Mouse (Mus musculus): Measurements from ENCODE around the gene Ubap1. TPM values are rescaled to one million over a fixed set of nuclear protein-coding genes. Genes with fewer than 3 reads are reported as not detected.

Gene Ubap1
- polyA plus RNA-seq, 1 experiment from 2014 or later = 53.0 TPM

- Histone ChIP-seq H3K4me3 (replicated peaks; ENCODE audit: low read length) (no peak overlapping the region), H3K27me3 (ENCODE audit: control insufficient read depth, insufficient read depth, low read length) (no peaks in the 10 kb centered on the region), H3K9ac (ENCODE audit: low read length) (no peak overlapping the region), H3K27ac (ENCODE audit: low read length) (no peak overlapping the region), H3K9me3 (replicated peaks; ENCODE audit: control insufficient read depth, low read length) (no peaks in the 10 kb centered on the region), H3K36me3 (ENCODE audit: control insufficient read depth, insufficient read depth, low read length) (no peaks in the 10 kb centered on the region), H3K4me1 (ENCODE audit: control insufficient read depth, insufficient read depth, low read length) (peaks cover 7% of the 10 kb centered on the region), H3K4me2 (ENCODE audit: low read depth, low read length) (no peak overlapping the region)
- 71% methylated on average over 5 of the region's 5 CpGs for WGBS
- ATAC-seq (ENCODE audit: insufficient read depth, low FRiP score) = no peak
Measured at GRCm38 (mm10) chr4:41318267-41318666, 30.5 kb upstream of the Ubap1 start.

- H3K27ac ChIP-seq (ENCODE audit: low read length) = no peak overlapping the region
- no peaks in the 10 kb centered on the region for H3K27me3 ChIP-seq (ENCODE audit: control insufficient read depth, insufficient read depth, low read length)
- WGBS = 51% methylated on average over 4 of the region's 4 CpGs
- no peak overlapping the region for H3K4me2 ChIP-seq (ENCODE audit: low read depth, low read length)
- H3K4me1 ChIP-seq (ENCODE audit: control insufficient read depth, insufficient read depth, low read length) = no peaks in the 10 kb centered on the region
- H3K9ac ChIP-seq (ENCODE audit: low read length) = no peak overlapping the region
- H3K9me3 ChIP-seq (replicated peaks; ENCODE audit: control insufficient read depth, low read length) = no peaks in the 10 kb centered on the region
- peak; percentile 78 for ATAC-seq (ENCODE audit: insufficient read depth, low FRiP score)
- H3K36me3 ChIP-seq (ENCODE audit: control insufficient read depth, insufficient read depth, low read length) = no peaks in the 10 kb centered on the region
- no peak overlapping the region for H3K4me3 ChIP-seq (replicated peaks; ENCODE audit: low read length)
Measured at GRCm38 (mm10) chr4:41320971-41321370, 27.8 kb upstream of the Ubap1 start.

- WGBS = 93% methylated on average over 6 of the region's 6 CpGs
- H3K27me3 ChIP-seq (ENCODE audit: control insufficient read depth, insufficient read depth, low read length) = no peaks in the 10 kb centered on the region
- no peak overlapping the region for H3K27ac ChIP-seq (ENCODE audit: low read length)
- no peak for ATAC-seq (ENCODE audit: insufficient read depth, low FRiP score)
- no peak overlapping the region for H3K9ac ChIP-seq (ENCODE audit: low read length)
- no peaks in the 10 kb centered on the region for H3K36me3 ChIP-seq (ENCODE audit: control insufficient read depth, insufficient read depth, low read length)
- no peak overlapping the region for H3K4me3 ChIP-seq (replicated peaks; ENCODE audit: low read length)
- no peak overlapping the region for H3K4me2 ChIP-seq (ENCODE audit: low read depth, low read length)
- no peaks in the 10 kb centered on the region for H3K4me1 ChIP-seq (ENCODE audit: control insufficient read depth, insufficient read depth, low read length)
- H3K9me3 ChIP-seq (replicated peaks; ENCODE audit: control insufficient read depth, low read length) = no peaks in the 10 kb centered on the region
Measured at GRCm38 (mm10) chr4:41326876-41327275, 21.9 kb upstream of the Ubap1 start.

- WGBS = 71% methylated on average over 4 of the region's 4 CpGs
- Histone ChIP-seq H3K4me1 (ENCODE audit: control insufficient read depth, insufficient read depth, low read length) (no peaks in the 10 kb centered on the region), H3K4me2 (ENCODE audit: low read depth, low read length) (no peak overlapping the region), H3K9me3 (replicated peaks; ENCODE audit: control insufficient read depth, low read length) (no peaks in the 10 kb centered on the region), H3K27ac (ENCODE audit: low read length) (no peak overlapping the region), H3K9ac (ENCODE audit: low read length) (no peak overlapping the region), H3K27me3 (ENCODE audit: control insufficient read depth, insufficient read depth, low read length) (no peaks in the 10 kb centered on the region), H3K36me3 (ENCODE audit: control insufficient read depth, insufficient read depth, low read length) (no peaks in the 10 kb centered on the region), H3K4me3 (replicated peaks; ENCODE audit: low read length) (no peak overlapping the region)
- no peak for ATAC-seq (ENCODE audit: insufficient read depth, low FRiP score)
Measured at GRCm38 (mm10) chr4:41329481-41329880, 19.3 kb upstream of the Ubap1 start.

GRCm38 (mm10) chr4:41331085-41331484, 17.7 kb upstream of the Ubap1 start:
- Histone ChIP-seq H3K9me3 (replicated peaks; ENCODE audit: control insufficient read depth, low read length) (no peaks in the 10 kb centered on the region), H3K4me2 (ENCODE audit: low read depth, low read length) (no peak overlapping the region), H3K4me1 (ENCODE audit: control insufficient read depth, insufficient read depth, low read length) (no peaks in the 10 kb centered on the region), H3K27me3 (ENCODE audit: control insufficient read depth, insufficient read depth, low read length) (no peaks in the 10 kb centered on the region), H3K36me3 (ENCODE audit: control insufficient read depth, insufficient read depth, low read length) (no peaks in the 10 kb centered on the region), H3K9ac (ENCODE audit: low read length) (no peak overlapping the region), H3K4me3 (replicated peaks; ENCODE audit: low read length) (no peak overlapping the region), H3K27ac (ENCODE audit: low read length) (no peak overlapping the region)
- peak; percentile 17; the same call in 1 of the 2 replicates for ATAC-seq (ENCODE audit: insufficient read depth, low FRiP score)
- WGBS = 69% methylated on average over 3 of the region's 3 CpGs

- H3K4me3 ChIP-seq (replicated peaks; ENCODE audit: low read length) = no peak overlapping the region
- H3K27ac ChIP-seq (ENCODE audit: low read length) = no peak overlapping the region
- H3K9me3 ChIP-seq (replicated peaks; ENCODE audit: control insufficient read depth, low read length) = no peaks in the 10 kb centered on the region
- no peak overlapping the region for H3K9ac ChIP-seq (ENCODE audit: low read length)
- no peak overlapping the region for H3K4me2 ChIP-seq (ENCODE audit: low read depth, low read length)
- 84% methylated on average over 9 of the region's 9 CpGs for WGBS
- ATAC-seq (ENCODE audit: insufficient read depth, low FRiP score) = no peak
- H3K27me3 ChIP-seq (ENCODE audit: control insufficient read depth, insufficient read depth, low read length) = no peaks in the 10 kb centered on the region
- no peaks in the 10 kb centered on the region for H3K36me3 ChIP-seq (ENCODE audit: control insufficient read depth, insufficient read depth, low read length)
- no peaks in the 10 kb centered on the region for H3K4me1 ChIP-seq (ENCODE audit: control insufficient read depth, insufficient read depth, low read length)
Measured at GRCm38 (mm10) chr4:41331698-41332421, 16.9 kb upstream of the Ubap1 start.

GRCm38 (mm10) chr4:41336546-41336945, 12.2 kb upstream of the Ubap1 start:
- Histone ChIP-seq H3K4me2 (ENCODE audit: low read depth, low read length) (no peak overlapping the region), H3K36me3 (ENCODE audit: control insufficient read depth, insufficient read depth, low read length) (no peaks in the 10 kb centered on the region), H3K27me3 (ENCODE audit: control insufficient read depth, insufficient read depth, low read length) (no peaks in the 10 kb centered on the region), H3K4me1 (ENCODE audit: control insufficient read depth, insufficient read depth, low read length) (no peaks in the 10 kb centered on the region), H3K9me3 (replicated peaks; ENCODE audit: control insufficient read depth, low read length) (no peaks in the 10 kb centered on the region), H3K9ac (ENCODE audit: low read length) (no peak overlapping the region), H3K4me3 (replicated peaks; ENCODE audit: low read length) (no peak overlapping the region), H3K27ac (ENCODE audit: low read length) (no peak overlapping the region)
- ATAC-seq (ENCODE audit: insufficient read depth, low FRiP score) = no peak

GRCm38 (mm10) chr4:41340912-41341550, 7.8 kb upstream of the Ubap1 start:
- Histone ChIP-seq H3K9ac (ENCODE audit: low read length) (no peak overlapping the region), H3K9me3 (replicated peaks; ENCODE audit: control insufficient read depth, low read length) (no peaks in the 10 kb centered on the region), H3K27me3 (ENCODE audit: control insufficient read depth, insufficient read depth, low read length) (no peaks in the 10 kb centered on the region), H3K4me2 (ENCODE audit: low read depth, low read length) (no peak overlapping the region), H3K27ac (ENCODE audit: low read length) (no peak overlapping the region), H3K36me3 (ENCODE audit: control insufficient read depth, insufficient read depth, low read length) (no peaks in the 10 kb centered on the region), H3K4me1 (ENCODE audit: control insufficient read depth, insufficient read depth, low read length) (no peaks in the 10 kb centered on the region), H3K4me3 (replicated peaks; ENCODE audit: low read length) (no peak overlapping the region)
- WGBS = 77% methylated on average over 11 of the region's 11 CpGs
- no peak for ATAC-seq (ENCODE audit: insufficient read depth, low FRiP score)

- Histone ChIP-seq H3K4me3 (replicated peaks; ENCODE audit: low read length) (no peak overlapping the region), H3K4me1 (ENCODE audit: control insufficient read depth, insufficient read depth, low read length) (peaks cover 9% of the 10 kb centered on the region; the same call in 1 of the 2 replicates), H3K9ac (ENCODE audit: low read length) (no peak overlapping the region), H3K36me3 (ENCODE audit: control insufficient read depth, insufficient read depth, low read length) (no peaks in the 10 kb centered on the region), H3K27me3 (ENCODE audit: control insufficient read depth, insufficient read depth, low read length) (no peaks in the 10 kb centered on the region), H3K9me3 (replicated peaks; ENCODE audit: control insufficient read depth, low read length) (no peaks in the 10 kb centered on the region), H3K27ac (ENCODE audit: low read length) (no peak overlapping the region), H3K4me2 (ENCODE audit: low read depth, low read length) (no peak overlapping the region)
- ATAC-seq (ENCODE audit: insufficient read depth, low FRiP score) = no peak
- 72% methylated on average over 2 of the region's 2 CpGs for WGBS
Measured at GRCm38 (mm10) chr4:41346011-41346410, 2.8 kb upstream of the Ubap1 start.
